Mouse (Mus musculus): ENCODE measurements around the gene Nup188.

- TF ChIP-seq EP300 (optimal IDR thresholded peaks at IDR 0.05) (no peak), CTCF (IDR thresholded peaks at IDR 0.05; ENCODE audit: low read depth) (no peak)
These were observed 55.9 kb downstream of the Nup188 start for GRCm38 (mm10) chr2:30342061-30342460.

Data from stomach, postnatal 0 days (tissue).